Mouse (Mus musculus) neural tube, embryonic 11.5 days (tissue): ENCODE data around the gene Nos1ap. TPM values are rescaled to one million over a fixed set of nuclear protein-coding genes. Genes with fewer than 3 reads are reported as not detected.

Experiments
- ATAC-seq: fragments of 200-750 bp; cut with Nextera tagmentation; 2 replicates; pipeline ENCODE4 v1.8.0; 2017; ENCODE audit warnings: moderate number of reproducible peaks, mild to moderate bottlenecking, moderate TSS enrichment, moderate library complexity; ENCODE audit not compliant: insufficient read depth, low FRiP score, low TSS enrichment
- DNase-seq: peaks from one replicate; pipeline ENCODE4 v3.0.0-alpha.2; 2015; ENCODE audit warnings: low spot score
- H3K27ac ChIP-seq: fragments of 300-500 bp; sonication (generic); 2 replicates; pipeline ENCODE4 v1.5.1; 2014; ENCODE audit warnings: low read depth, mild to moderate bottlenecking, low read length
- H3K27me3 ChIP-seq: fragments of 300-500 bp; sonication (generic); 2 replicates; pipeline ENCODE4 v1.6.1; 2014; ENCODE audit warnings: mild to moderate bottlenecking, low read length, mixed read lengths; ENCODE audit not compliant: control insufficient read depth, insufficient read depth
- H3K36me3 ChIP-seq: fragments of 300-500 bp; sonication (generic); 2 replicates; pipeline ENCODE4 v1.6.1; 2014; ENCODE audit warnings: mild to moderate bottlenecking, low read length, moderate library complexity, mixed read lengths; ENCODE audit not compliant: control insufficient read depth, insufficient read depth
- H3K4me1 ChIP-seq: fragments of 300-500 bp; sonication (generic); 2 replicates; pipeline ENCODE4 v1.6.1; 2014; ENCODE audit warnings: low read length, mixed read lengths; ENCODE audit not compliant: control insufficient read depth, insufficient read depth
- H3K4me2 ChIP-seq: fragments of 300-500 bp; sonication (generic); 2 replicates; pipeline ENCODE4 v1.6.1; 2014; ENCODE audit warnings: low read depth, mild to moderate bottlenecking, moderate library complexity
- H3K4me3 ChIP-seq: fragments of 300-500 bp; sonication (generic); 2 replicates; pipeline ENCODE4 v1.5.1; 2014; ENCODE audit warnings: low read depth, low read length
- H3K9ac ChIP-seq: fragments of 300-500 bp; sonication (generic); 2 replicates; pipeline ENCODE4 v1.6.1; 2014; ENCODE audit warnings: mild to moderate bottlenecking, low read length
- H3K9me3 ChIP-seq: fragments of 300-500 bp; sonication (generic); 2 replicates; pipeline ENCODE4 v1.6.1; 2016; ENCODE audit warnings: low read length; ENCODE audit not compliant: control insufficient read depth
- WGBS: fragments of 180-500 bp; shearing (Covaris S2); extraction: QIAGEN DNeasy Blood & Tissue Kit; methylation state at CpG from one replicate; pipeline ENCODE4 v1.1.7; 2014; 5-methylcytosine and 5-hydroxymethylcytosine counted together
- polyA plus RNA-seq: library from polyadenylated mRNA; unstranded; fragments of >200 nt; fragmentation: Nextera tagmentation; extraction: Ambion mirVana; gene quantifications from 2 replicates; pipeline ENCODE4 v1.2.1, GENCODE M21; 2014

Nos1ap gene
- polyA plus RNA-seq, 1 experiment from 2014 or later, result 8.9 TPM

- no peak overlapping the region for H3K27ac ChIP-seq
- H3K36me3 ChIP-seq, result no peaks in the 10 kb centered on the region
- 86% methylated on average over 3 of the region's 3 CpGs for WGBS
- no peak overlapping the region for H3K9ac ChIP-seq
- no peak overlapping the region for H3K4me3 ChIP-seq
- no peaks in the 10 kb centered on the region for H3K4me1 ChIP-seq
- no peak overlapping the region for H3K4me2 ChIP-seq
- H3K27me3 ChIP-seq, result no peaks in the 10 kb centered on the region
- DNase-seq (no peak), ATAC-seq (no peak)
- no peaks in the 10 kb centered on the region for H3K9me3 ChIP-seq
Measured at GRCm38 (mm10) chr1:170560768-170561167, 28.9 kb downstream of the Nos1ap start.

GRCm38 (mm10) chr1:170557962-170558361 lies 31.7 kb downstream of the Nos1ap start:
- Histone ChIP-seq H3K27ac (no peak overlapping the region), H3K9me3 (no peaks in the 10 kb centered on the region), H3K27me3 (no peaks in the 10 kb centered on the region), H3K4me2 (no peak overlapping the region), H3K36me3 (no peaks in the 10 kb centered on the region), H3K4me1 (no peaks in the 10 kb centered on the region), H3K4me3 (no peak overlapping the region), H3K9ac (no peak overlapping the region)
- no peak for DNase-seq
- 91% methylated on average over 4 of the region's 4 CpGs for WGBS
- ATAC-seq, result no peak

GRCm38 (mm10) chr1:170556696-170557095 lies 33.0 kb downstream of the Nos1ap start:
- Histone ChIP-seq H3K4me1 (no peaks in the 10 kb centered on the region), H3K27me3 (no peaks in the 10 kb centered on the region), H3K9me3 (no peaks in the 10 kb centered on the region), H3K4me3 (no peak overlapping the region), H3K9ac (no peak overlapping the region), H3K4me2 (no peak overlapping the region), H3K27ac (no peak overlapping the region), H3K36me3 (no peaks in the 10 kb centered on the region)
- no peak for ATAC-seq
- WGBS, result 94% methylated on average over 6 of the region's 6 CpGs
- no peak for DNase-seq

- H3K9me3 ChIP-seq, result no peaks in the 10 kb centered on the region
- DNase-seq (no peak), ATAC-seq (no peak)
- no peak overlapping the region for H3K4me2 ChIP-seq
- no peak overlapping the region for H3K9ac ChIP-seq
- H3K27ac ChIP-seq, result no peak overlapping the region
- H3K36me3 ChIP-seq, result no peaks in the 10 kb centered on the region
- no peak overlapping the region for H3K4me3 ChIP-seq
- H3K4me1 ChIP-seq, result no peaks in the 10 kb centered on the region
- no peaks in the 10 kb centered on the region for H3K27me3 ChIP-seq
- 88% methylated on average over 3 of the region's 3 CpGs for WGBS
Measured at GRCm38 (mm10) chr1:170554939-170555293, 34.7 kb downstream of the Nos1ap start.

GRCm38 (mm10) chr1:170554235-170554938 lies 35.3 kb downstream of the Nos1ap start:
- Histone ChIP-seq H3K4me2 (no peak overlapping the region), H3K27ac (no peak overlapping the region), H3K9ac (no peak overlapping the region), H3K9me3 (no peaks in the 10 kb centered on the region), H3K27me3 (no peaks in the 10 kb centered on the region), H3K36me3 (no peaks in the 10 kb centered on the region), H3K4me1 (no peaks in the 10 kb centered on the region), H3K4me3 (no peak overlapping the region)
- 92% methylated on average over 4 of the region's 4 CpGs for WGBS
- DNase-seq (no peak), ATAC-seq (no peak)

GRCm38 (mm10) chr1:170550649-170551440 lies 38.8 kb downstream of the Nos1ap start:
- no peaks in the 10 kb centered on the region for H3K4me1 ChIP-seq
- no peaks in the 10 kb centered on the region for H3K27me3 ChIP-seq
- WGBS, result 57% methylated on average over 8 of the region's 8 CpGs
- H3K9ac ChIP-seq, result no peak overlapping the region
- H3K4me2 ChIP-seq, result no peak overlapping the region
- H3K36me3 ChIP-seq, result no peaks in the 10 kb centered on the region
- no peaks in the 10 kb centered on the region for H3K9me3 ChIP-seq
- no peak overlapping the region for H3K4me3 ChIP-seq
- ATAC-seq (no peak), DNase-seq (no peak)
- H3K27ac ChIP-seq, result no peak overlapping the region

- Histone ChIP-seq H3K4me2 (no peak overlapping the region), H3K27ac (no peak overlapping the region), H3K36me3 (no peaks in the 10 kb centered on the region), H3K27me3 (no peaks in the 10 kb centered on the region), H3K4me1 (no peaks in the 10 kb centered on the region), H3K9me3 (no peaks in the 10 kb centered on the region), H3K4me3 (no peak overlapping the region), H3K9ac (no peak overlapping the region)
- 85% methylated on average over 9 of the region's 9 CpGs for WGBS
- no peak for DNase-seq
- ATAC-seq, result no peak
Measured at GRCm38 (mm10) chr1:170549059-170549458, 40.6 kb downstream of the Nos1ap start.

GRCm38 (mm10) chr1:170548192-170548795 lies 41.4 kb downstream of the Nos1ap start:
- H3K4me2 ChIP-seq, result no peak overlapping the region
- 93% methylated on average over 14 of the region's 14 CpGs for WGBS
- ATAC-seq, result no peak
- DNase-seq, result no peak
- H3K36me3 ChIP-seq, result no peaks in the 10 kb centered on the region
- H3K9ac ChIP-seq, result no peak overlapping the region
- no peak overlapping the region for H3K4me3 ChIP-seq
- no peaks in the 10 kb centered on the region for H3K4me1 ChIP-seq
- no peak overlapping the region for H3K27ac ChIP-seq
- no peaks in the 10 kb centered on the region for H3K9me3 ChIP-seq
- no peaks in the 10 kb centered on the region for H3K27me3 ChIP-seq
